Mouse (Mus musculus) testis, adult 2 months (tissue): ENCODE results near the gene Atp6v0e2. TPM values are rescaled to one million over a fixed set of nuclear protein-coding genes. Genes with fewer than 3 reads are reported as not detected.

Experiments used
- H3K27ac ChIP-seq: fragments of 200-500 bp; 2 replicates; pipeline ENCODE4 v1.5.1; 2012; ENCODE audit warnings: low read depth, low read length; ENCODE audit not compliant: control insufficient read depth, insufficient read depth
- H3K27me3 ChIP-seq: fragments of 200-500 bp; 2 replicates; pipeline ENCODE4 v1.6.1; 2012; ENCODE audit warnings: mild to moderate bottlenecking, low read length, moderate library complexity; ENCODE audit not compliant: control insufficient read depth, insufficient read depth
- H3K36me3 ChIP-seq: fragments of 200-500 bp; 2 replicates; pipeline ENCODE4 v1.6.1; 2012; ENCODE audit warnings: mild to moderate bottlenecking, low read length; ENCODE audit not compliant: control insufficient read depth, insufficient read depth
- H3K4me1 ChIP-seq: fragments of 200-500 bp; 2 replicates; pipeline ENCODE4 v1.6.1; 2012; ENCODE audit warnings: low read length; ENCODE audit not compliant: control insufficient read depth, insufficient read depth
- H3K4me3 ChIP-seq: fragments of 200-500 bp; 2 replicates; pipeline ENCODE4 v1.5.1; 2012; ENCODE audit warnings: low read depth, mild to moderate bottlenecking, low read length, moderate library complexity, mixed read lengths; ENCODE audit not compliant: control insufficient read depth
- CTCF ChIP-seq: fragments of 200-500 bp; IDR thresholded peaks from 2 replicates; pipeline ENCODE4 v1.5.1; 2012; ENCODE audit warnings: low read depth, mild to moderate bottlenecking, inconsistent platforms, low read length, moderate library complexity; ENCODE audit not compliant: control insufficient read depth, insufficient read depth, insufficient replicate concordance
- POLR2A ChIP-seq: fragments of 200-500 bp; IDR thresholded peaks from 2 replicates; pipeline ENCODE4 v1.6.1; 2012; ENCODE audit warnings: low read depth, mild to moderate bottlenecking, inconsistent platforms, low read length, moderate library complexity; ENCODE audit not compliant: control insufficient read depth
- polyA plus RNA-seq: library from polyadenylated mRNA; depleted of rRNA; stranded (reverse); fragments of >200 nt; gene quantifications from 2 replicates; pipeline ENCODE4 v1.2.3, GENCODE M21; 2012

Gene Atp6v0e2
- polyA plus RNA-seq, 1 experiment = 18.7 TPM

DNA sequence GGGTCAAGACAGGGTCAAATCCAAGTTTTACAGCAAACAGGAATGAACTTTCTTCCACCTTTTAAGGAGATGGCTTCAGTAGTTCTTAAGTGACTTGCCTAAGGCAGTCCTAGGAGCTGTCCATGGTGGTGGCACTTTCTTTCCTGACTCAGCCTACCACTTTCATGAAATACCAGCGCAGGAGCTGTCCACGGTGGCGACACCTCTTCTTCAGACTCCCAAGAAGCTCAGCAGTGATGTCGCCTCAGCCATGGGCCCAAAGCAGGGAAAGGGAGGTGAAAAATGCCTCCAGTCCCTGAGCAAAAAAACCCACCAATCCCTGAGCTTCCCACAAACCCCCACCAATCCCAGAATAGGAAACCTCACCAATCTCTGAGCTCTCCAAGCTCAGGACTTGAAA, 15.5 kb downstream of the Atp6v0e2 start:
- Histone ChIP-seq H3K4me1 (peaks cover 19% of the 10 kb centered on the region), H3K4me3 (peak overlapping the region; percentile 17), H3K27me3 (no peaks in the 10 kb centered on the region), H3K36me3 (no peaks in the 10 kb centered on the region), H3K27ac (no peak overlapping the region)
- TF ChIP-seq CTCF = no peak
- TF ChIP-seq POLR2A = no peak

DNA sequence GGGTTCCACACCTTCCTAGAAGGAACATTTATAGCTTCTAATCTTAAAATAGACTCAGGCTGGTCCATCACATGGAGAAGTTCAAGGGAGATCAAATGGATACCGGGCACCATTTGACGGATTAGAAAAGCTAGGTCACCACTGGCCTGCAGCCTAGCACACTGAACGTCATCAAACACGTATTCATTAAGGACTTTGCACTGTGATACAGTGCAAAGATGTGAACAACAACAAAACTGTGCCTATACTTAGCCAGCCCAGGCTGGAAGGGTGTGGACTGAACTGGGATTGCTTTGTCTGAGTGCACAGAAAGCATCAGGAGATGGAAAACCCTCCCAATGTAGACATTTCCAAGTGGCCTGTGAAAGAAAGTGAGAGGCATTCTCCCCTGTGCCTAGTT, 16.4 kb downstream of the Atp6v0e2 start:
- H3K4me1 ChIP-seq = peaks cover 16% of the 10 kb centered on the region
- H3K4me3 ChIP-seq = peak overlapping the region; percentile 95
- H3K27ac ChIP-seq = peak overlapping the region; percentile 99
- TF ChIP-seq CTCF = no peak
- TF ChIP-seq POLR2A = no peak
- H3K27me3 ChIP-seq = no peaks in the 10 kb centered on the region
- no peaks in the 10 kb centered on the region for H3K36me3 ChIP-seq

DNA sequence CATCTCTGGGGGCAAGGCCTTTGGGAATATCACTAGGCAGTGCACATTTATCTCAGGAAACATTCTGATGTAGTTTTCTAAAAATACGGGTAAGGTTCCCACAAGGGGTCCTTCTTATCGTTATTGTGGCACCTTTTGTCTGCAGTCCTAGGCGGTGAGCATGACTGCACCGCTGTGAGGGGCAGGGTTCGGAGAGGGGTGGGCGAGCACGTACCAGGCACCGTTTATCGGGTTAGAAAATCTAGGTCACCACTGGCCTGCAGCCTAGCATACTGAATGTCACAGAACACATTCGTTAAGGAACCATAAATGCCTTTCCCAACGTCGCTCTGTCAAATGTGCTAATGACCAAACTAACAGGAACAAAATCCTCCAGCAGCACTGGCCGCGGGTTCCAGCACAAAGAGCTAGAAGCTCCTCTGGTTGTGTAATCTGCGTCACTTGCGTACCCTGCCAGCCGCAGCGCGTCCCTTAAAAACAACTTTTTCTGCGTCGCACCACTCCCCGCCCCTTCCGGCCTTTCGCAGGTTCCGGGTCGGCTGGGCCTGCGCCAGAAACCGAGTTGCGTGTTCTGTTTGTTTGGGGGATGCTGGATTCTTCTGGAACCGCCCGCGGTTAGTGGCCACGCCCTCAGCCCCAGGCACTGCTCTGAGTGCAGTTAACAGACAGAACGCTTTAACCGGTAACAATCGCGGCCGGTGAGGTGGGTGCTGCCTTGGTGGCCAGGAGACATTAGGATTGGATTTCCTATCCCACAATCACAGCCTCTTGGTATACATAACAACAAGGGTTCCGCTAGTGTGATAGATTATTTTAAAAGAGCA, 17.1 kb downstream of the Atp6v0e2 start, which contains the start of gene Lrrc61:
Gene Lrrc61 (plus strand): TSS at position 517 of the 824 bp plus-strand sequence.
- TF ChIP-seq POLR2A (peak; percentile 92), CTCF (no peak)
- peak within 1 kb of the TSS; percentile 99 for H3K27ac ChIP-seq
- H3K4me1 ChIP-seq = peaks cover 16% of the 10 kb centered on the region
- peak within 1 kb of the TSS; percentile 95 for H3K4me3 ChIP-seq
- H3K27me3 ChIP-seq = no peaks in the 10 kb centered on the region
- no peaks in the 10 kb centered on the region; the same call in 1 of the 2 replicates for H3K36me3 ChIP-seq

DNA sequence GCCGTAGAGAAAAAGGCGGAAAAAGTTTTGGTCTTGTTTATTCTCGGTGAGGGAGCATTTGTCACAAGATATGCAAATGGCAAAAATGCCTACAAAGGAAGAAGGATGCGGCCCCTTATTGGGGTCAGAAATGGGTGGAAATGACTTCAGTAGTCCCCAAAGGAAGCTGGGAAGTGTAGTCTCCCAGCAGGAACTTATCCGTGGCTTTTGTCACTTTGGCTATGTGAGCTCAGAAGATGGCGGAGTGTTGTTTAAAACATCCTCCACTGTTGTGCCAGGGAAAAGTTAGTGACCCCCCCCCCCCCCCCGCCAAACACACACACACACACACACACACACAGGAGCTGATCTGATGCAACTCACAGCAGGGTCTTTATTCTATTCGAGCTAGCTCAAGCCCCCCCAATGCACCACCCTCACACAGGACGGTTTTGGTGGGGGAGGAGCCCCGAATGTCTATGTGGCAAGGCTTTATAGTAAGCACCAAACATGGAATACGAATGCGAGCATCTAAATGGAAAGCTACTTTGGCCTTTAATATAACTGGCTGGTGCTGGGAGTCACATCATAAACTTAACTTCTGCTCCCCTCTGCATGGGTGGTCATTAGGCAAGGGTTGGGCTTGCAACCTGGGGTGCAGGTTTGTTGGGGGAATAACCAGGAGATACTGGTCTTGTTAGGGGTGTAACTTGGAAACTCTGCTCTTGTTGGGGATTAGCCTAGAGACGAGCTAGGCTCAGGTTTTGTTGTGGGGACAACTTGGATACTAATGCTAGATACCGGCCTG, 17.9 kb downstream of the Atp6v0e2 start:
- peak overlapping the region; percentile 95 for H3K4me3 ChIP-seq
- TF ChIP-seq CTCF (no peak), POLR2A (no peak)
- no peaks in the 10 kb centered on the region; the same call in 1 of the 2 replicates for H3K36me3 ChIP-seq
- H3K4me1 ChIP-seq = peaks cover 16% of the 10 kb centered on the region
- no peaks in the 10 kb centered on the region for H3K27me3 ChIP-seq
- H3K27ac ChIP-seq = peak overlapping the region; percentile 99

DNA sequence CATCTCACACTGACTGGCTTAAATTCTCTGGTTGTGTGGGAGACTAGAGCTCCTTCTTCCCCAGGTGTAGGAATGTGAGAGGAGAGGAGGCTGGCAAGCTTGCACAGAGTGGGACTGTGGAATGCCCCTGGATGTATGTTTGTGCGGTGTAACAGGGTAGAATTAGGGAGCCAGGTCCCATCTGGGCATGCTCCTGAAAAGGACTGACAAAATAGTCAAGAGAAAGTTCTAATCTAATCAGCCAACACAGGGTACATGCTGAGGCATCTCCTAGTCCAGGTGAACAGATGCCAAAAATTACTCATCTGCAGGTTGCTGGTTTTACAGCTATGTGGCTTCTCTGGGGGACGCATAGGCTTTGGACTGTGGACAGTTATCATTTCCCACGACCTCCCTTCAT, 18.5 kb downstream of the Atp6v0e2 start:
- H3K36me3 ChIP-seq = no peaks in the 10 kb centered on the region; the same call in 1 of the 2 replicates
- H3K4me1 ChIP-seq = peaks cover 16% of the 10 kb centered on the region
- TF ChIP-seq POLR2A (no peak), CTCF (no peak)
- peak overlapping the region; percentile 99 for H3K27ac ChIP-seq
- no peaks in the 10 kb centered on the region for H3K27me3 ChIP-seq
- peak overlapping the region; percentile 95 for H3K4me3 ChIP-seq

DNA sequence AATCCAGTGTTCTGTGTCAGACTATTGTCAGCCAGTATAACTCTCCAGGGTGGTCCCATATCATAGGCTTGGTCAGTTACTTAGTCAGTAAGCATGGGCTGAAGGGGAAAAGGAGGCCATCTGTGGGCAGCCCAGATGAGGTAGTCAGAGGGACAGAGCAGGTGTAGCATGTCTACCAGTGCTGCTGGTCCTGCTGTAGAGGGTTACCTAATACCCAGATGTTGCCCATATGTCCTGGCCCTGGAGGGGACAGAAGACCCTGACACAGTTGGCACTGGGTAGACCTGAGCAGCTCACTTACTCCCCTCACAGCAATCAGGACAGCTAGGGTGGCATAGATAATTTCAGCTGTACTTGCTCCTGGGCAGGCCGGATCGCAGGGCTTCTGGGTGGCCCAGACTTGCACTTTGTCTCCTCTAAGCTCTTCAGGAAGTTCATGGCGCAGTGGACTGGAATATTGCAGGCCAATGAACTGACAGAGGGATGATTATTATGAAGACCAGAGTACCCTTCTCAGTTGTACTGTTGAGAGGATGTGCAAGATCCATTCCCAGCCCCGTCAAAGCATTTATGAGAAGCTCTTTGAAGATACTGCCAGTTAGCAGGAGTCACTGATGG, 28.4 kb downstream of the Atp6v0e2 start:
- no peak for TF ChIP-seq CTCF
- no peak for TF ChIP-seq POLR2A
- H3K27me3 ChIP-seq = no peaks in the 10 kb centered on the region
- H3K27ac ChIP-seq = no peak overlapping the region
- no peaks in the 10 kb centered on the region; the same call in 1 of the 2 replicates for H3K36me3 ChIP-seq
- no peak overlapping the region for H3K4me3 ChIP-seq
- H3K4me1 ChIP-seq = no peaks in the 10 kb centered on the region
